Mouse (Mus musculus): Measurements from ENCODE around the gene Rbm4b. TPM values are rescaled to one million over a fixed set of nuclear protein-coding genes. Genes with fewer than 3 reads are reported as not detected.
"Not testable (repeated sequence)": the region's sequence is repeated elsewhere in the genome, so short reads cannot be mapped to it uniquely, and the experiment has no call there.

The Rbm4b gene
- polyA plus RNA-seq, 1 experiment: 2.1 TPM

DNA sequence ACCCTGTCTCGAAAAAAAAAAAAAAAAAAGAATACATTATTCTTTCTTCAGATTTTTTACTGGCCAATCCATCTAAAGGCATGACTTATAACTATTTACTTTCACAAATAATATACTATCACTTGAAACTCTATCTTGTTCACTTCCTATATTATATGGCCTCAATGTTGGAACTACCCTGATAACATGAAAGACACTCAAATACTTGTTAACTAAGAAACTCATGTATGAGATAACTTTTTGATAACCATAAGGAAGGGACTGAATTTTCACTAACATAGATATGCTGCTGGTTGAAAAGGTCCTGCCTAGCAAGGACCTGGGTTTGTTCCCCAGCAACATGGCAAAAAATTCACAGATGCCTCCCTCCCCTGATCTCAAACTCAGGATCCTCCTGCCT is 39.6 kb downstream of the Rbm4b start:
- peaks cover 61% of the 10 kb centered on the region for H3K36me3 ChIP-seq (replicated peaks; ENCODE audit: low read length)
- peaks cover 57% of the 10 kb centered on the region for H3K4me1 ChIP-seq
- H3K27me3 ChIP-seq (replicated peaks): no peaks in the 10 kb centered on the region
- H3K9me3 ChIP-seq: no peaks in the 10 kb centered on the region
- H3K4me3 ChIP-seq (replicated peaks): no peak overlapping the region
- TF ChIP-seq GATA1 (IDR thresholded peaks at IDR 0.05; ENCODE audit: borderline replicate concordance, low read length) (no peak), FLI1 (IDR thresholded peaks at IDR 0.05; ENCODE audit: low read length) (no peak)

DNA sequence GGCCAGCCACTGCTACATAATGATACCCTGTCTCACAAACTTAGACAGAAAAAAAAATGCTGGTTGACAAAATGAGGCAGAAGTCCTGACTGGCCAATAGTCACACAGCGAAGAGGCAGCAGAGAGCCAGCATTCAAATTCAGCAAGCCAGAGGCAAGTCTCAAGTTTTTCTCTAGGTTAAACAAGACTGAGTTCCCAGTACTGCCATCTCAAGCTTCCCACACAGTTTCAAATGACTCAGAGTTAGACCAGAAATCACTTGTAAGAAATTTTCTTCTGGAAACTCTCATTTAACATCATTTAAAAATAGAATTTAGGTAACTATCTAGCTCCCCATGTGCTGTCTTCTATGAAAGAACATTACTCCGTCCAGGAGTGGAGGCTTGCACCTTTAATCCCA is 41.5 kb downstream of the Rbm4b start:
- Histone ChIP-seq H3K4me3 (replicated peaks) (no peak overlapping the region), H3K36me3 (replicated peaks; ENCODE audit: low read length) (peaks cover 67% of the 10 kb centered on the region), H3K9me3 (no peaks in the 10 kb centered on the region), H3K27me3 (replicated peaks) (no peaks in the 10 kb centered on the region), H3K4me1 (peaks cover 63% of the 10 kb centered on the region)
- TF ChIP-seq FLI1 (IDR thresholded peaks at IDR 0.05; ENCODE audit: low read length) (no peak), GATA1 (IDR thresholded peaks at IDR 0.05; ENCODE audit: borderline replicate concordance, low read length) (no peak)

- Histone ChIP-seq H3K4me3 (replicated peaks) (no peak overlapping the region), H3K4me1 (peaks cover 74% of the 10 kb centered on the region), H3K36me3 (replicated peaks; ENCODE audit: low read length) (peaks cover 79% of the 10 kb centered on the region), H3K27me3 (replicated peaks) (no peaks in the 10 kb centered on the region), H3K9me3 (no peaks in the 10 kb centered on the region)
- TF ChIP-seq FLI1 (IDR thresholded peaks at IDR 0.05; ENCODE audit: low read length) (no peak), GATA1 (IDR thresholded peaks at IDR 0.05; ENCODE audit: borderline replicate concordance, low read length) (no peak)
Observed at GRCm38 (mm10) chr19:4799083-4799482, 42.8 kb downstream of the Rbm4b start.

DNA sequence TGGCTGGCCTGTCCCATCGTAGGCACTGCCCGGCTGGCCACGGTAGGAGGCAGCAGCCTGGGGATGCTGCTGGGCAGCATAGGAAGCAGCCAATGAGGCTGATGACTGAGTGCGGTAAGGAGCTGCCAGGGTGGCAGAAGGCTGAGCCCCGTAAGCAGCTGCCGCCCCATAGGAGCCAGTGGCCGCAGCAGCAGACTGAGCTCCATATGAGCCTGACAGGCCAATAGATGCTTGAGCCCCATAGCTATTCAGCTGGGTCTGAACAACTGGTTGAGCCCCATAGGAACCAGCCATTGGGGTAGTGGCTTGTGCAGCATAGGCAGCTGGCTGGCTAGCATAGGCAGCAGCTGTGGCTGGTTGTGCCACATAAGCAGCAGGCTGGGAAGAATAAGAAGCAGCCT is 46.4 kb downstream of the Rbm4b start:
- TF ChIP-seq FLI1 (IDR thresholded peaks at IDR 0.05; ENCODE audit: low read length) (no peak), GATA1 (IDR thresholded peaks at IDR 0.05; ENCODE audit: borderline replicate concordance, low read length) (no peak)
- Histone ChIP-seq H3K27me3 (replicated peaks) (no peaks in the 10 kb centered on the region), H3K4me1 (peaks cover 72% of the 10 kb centered on the region), H3K36me3 (replicated peaks; ENCODE audit: low read length) (peaks cover 71% of the 10 kb centered on the region), H3K4me3 (replicated peaks) (no peak overlapping the region), H3K9me3 (no peaks in the 10 kb centered on the region)

DNA sequence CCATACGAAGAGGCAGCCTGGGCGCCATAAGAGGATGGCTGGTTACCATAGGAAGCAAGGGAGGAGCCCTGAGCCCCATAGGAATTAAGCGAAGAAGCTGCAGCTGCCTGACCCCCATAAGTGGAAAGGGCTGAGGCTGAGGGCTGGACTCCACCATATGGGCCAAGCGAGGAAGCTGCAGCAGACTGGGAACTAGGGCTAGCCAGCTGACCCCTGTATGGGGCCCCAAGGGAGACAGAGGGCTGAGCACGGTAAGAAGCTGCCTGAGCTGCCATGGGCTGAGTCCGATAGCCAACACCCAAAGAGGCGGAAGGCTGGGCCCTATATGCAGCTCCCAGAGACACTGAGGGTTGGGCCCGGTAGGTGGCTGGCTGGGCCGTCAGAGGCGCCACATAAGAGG is 47.0 kb downstream of the Rbm4b start:
- TF ChIP-seq GATA1 (IDR thresholded peaks at IDR 0.05; ENCODE audit: borderline replicate concordance, low read length): no peak
- TF ChIP-seq FLI1 (IDR thresholded peaks at IDR 0.05; ENCODE audit: low read length): no peak
- no peak overlapping the region for H3K4me3 ChIP-seq (replicated peaks)
- H3K4me1 ChIP-seq: peaks cover 76% of the 10 kb centered on the region
- H3K36me3 ChIP-seq (replicated peaks; ENCODE audit: low read length): peaks cover 70% of the 10 kb centered on the region
- no peaks in the 10 kb centered on the region for H3K27me3 ChIP-seq (replicated peaks)
- H3K9me3 ChIP-seq: no peaks in the 10 kb centered on the region

DNA sequence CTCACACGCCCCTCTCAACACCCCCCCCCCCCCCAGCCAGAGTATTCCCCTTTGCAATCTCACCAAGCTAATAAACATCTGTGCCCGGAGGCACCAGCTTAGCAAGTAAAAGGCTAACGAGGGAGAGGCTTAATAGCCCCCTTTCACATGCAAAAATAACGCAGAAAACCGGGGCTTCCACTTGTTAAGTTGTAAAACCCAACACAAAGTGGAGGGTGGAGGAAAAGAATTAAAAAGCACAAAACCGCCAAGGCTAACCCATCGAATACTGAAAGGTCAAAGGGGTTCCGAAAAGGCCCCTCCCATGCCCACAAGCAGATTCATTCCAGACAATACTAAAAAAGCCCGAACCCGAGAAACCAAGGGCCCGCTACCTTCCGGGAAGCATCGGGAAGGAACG is 54.0 kb downstream of the Rbm4b start:
- H3K9me3 ChIP-seq: peaks cover 4% of the 10 kb centered on the region

GRCm38 (mm10) chr19:4810746-4811062 is 54.4 kb downstream of the Rbm4b start:
- Histone ChIP-seq H3K9me3 (peaks cover 8% of the 10 kb centered on the region), H3K4me1 (peaks cover 39% of the 10 kb centered on the region), H3K4me3 (replicated peaks) (peak overlapping the region; percentile 99), H3K27me3 (replicated peaks) (no peaks in the 10 kb centered on the region), H3K36me3 (replicated peaks; ENCODE audit: low read length) (peaks cover 4% of the 10 kb centered on the region)
- no peak for TF ChIP-seq GATA1 (IDR thresholded peaks at IDR 0.05; ENCODE audit: borderline replicate concordance, low read length)
- TF ChIP-seq FLI1 (IDR thresholded peaks at IDR 0.05; ENCODE audit: low read length): no peak

More for the DNA sequence above, 54.0 kb downstream of the Rbm4b start:
- TF ChIP-seq GATA1 (IDR thresholded peaks at IDR 0.05; ENCODE audit: borderline replicate concordance, low read length) (no peak), FLI1 (IDR thresholded peaks at IDR 0.05; ENCODE audit: low read length) (no peak)
- Histone ChIP-seq H3K4me3 (replicated peaks) (peak overlapping the region; percentile 99), H3K4me1 (peaks cover 43% of the 10 kb centered on the region), H3K36me3 (replicated peaks; ENCODE audit: low read length) (peaks cover 4% of the 10 kb centered on the region), H3K27me3 (replicated peaks) (no peaks in the 10 kb centered on the region)

GRCm38 (mm10) chr19:4811063-4811908 is 55.0 kb downstream of the Rbm4b start, which contains the start of the genes Gm21992 and Rbm14:
TSS of gene Gm21992 (minus strand) at chr19:4811612.
TSS of gene Rbm14 (minus strand) at chr19:4811634.
- Histone ChIP-seq H3K36me3 (replicated peaks; ENCODE audit: low read length) (peaks cover 4% of the 10 kb centered on the region), H3K4me1 (peaks cover 37% of the 10 kb centered on the region), H3K9me3 (peaks cover 10% of the 10 kb centered on the region), H3K27me3 (replicated peaks) (no peaks in the 10 kb centered on the region), H3K4me3 (replicated peaks) (peak within 1 kb of the TSS; percentile 99)
- TF ChIP-seq FLI1 (IDR thresholded peaks at IDR 0.05; ENCODE audit: low read length): no peak
- TF ChIP-seq GATA1 (IDR thresholded peaks at IDR 0.05; ENCODE audit: borderline replicate concordance, low read length): no peak

DNA sequence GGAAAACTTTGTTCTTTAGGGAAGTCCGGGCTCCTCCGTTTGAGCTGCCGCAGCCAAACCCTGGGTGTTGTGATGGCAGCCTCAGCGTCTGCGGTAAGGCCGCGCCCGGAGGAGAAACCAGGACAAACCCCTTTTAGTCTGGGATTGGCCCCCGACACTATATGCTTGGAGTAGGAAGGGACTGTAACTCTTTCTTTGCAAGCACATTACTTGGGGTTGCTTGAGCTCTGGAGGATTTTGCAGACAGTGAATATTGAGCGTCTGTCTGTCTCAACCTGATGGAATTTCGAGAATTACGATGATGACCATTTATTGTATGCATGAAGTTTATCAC is 55.6 kb downstream of the Rbm4b start:
- Histone ChIP-seq H3K27me3 (replicated peaks) (no peaks in the 10 kb centered on the region), H3K9me3 (peaks cover 10% of the 10 kb centered on the region), H3K4me3 (replicated peaks) (peak overlapping the region; percentile 99), H3K36me3 (replicated peaks; ENCODE audit: low read length) (peaks cover 4% of the 10 kb centered on the region), H3K4me1 (peaks cover 33% of the 10 kb centered on the region)
- TF ChIP-seq FLI1 (IDR thresholded peaks at IDR 0.05; ENCODE audit: low read length) (no peak), GATA1 (IDR thresholded peaks at IDR 0.05; ENCODE audit: borderline replicate concordance, low read length) (no peak)

DNA sequence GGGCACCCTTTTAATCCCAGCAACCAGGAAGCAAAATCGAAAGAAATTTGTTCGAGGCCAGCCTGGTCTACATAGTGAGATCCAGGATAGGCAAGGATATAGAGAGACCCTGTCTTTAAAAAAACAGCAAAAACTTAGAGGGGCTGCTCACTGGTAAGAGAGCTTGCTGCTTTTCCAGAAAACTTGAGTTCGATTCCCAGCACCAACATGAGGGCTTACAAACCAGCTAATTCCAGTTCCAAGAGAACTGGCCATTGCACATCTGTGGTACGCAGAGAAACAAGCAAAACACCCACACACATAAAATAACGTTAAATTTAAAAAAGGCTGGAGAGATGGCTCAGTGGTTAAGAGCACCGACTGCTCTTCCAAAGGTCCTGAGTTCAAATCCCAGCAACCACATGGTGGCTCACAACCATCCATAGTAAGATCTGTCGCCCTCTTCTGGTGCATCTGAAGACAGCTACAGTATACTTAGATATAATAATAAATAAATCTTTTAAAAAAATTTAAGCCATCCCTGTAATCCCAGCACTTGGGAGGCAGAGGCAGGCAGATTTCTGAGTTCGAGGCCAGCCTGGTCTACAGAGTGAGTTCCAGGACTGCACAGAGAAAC is 56.1 kb downstream of the Rbm4b start:
- H3K4me1 ChIP-seq: peaks cover 28% of the 10 kb centered on the region

More for the DNA sequence above, 56.1 kb downstream of the Rbm4b start:
- peak overlapping the region; percentile 99 for H3K4me3 ChIP-seq (replicated peaks)
- not testable (repeated sequence) for H3K27me3 ChIP-seq (replicated peaks); H3K36me3 ChIP-seq (replicated peaks; ENCODE audit: low read length); H3K9me3 ChIP-seq
